In the genomic region with DNA sequence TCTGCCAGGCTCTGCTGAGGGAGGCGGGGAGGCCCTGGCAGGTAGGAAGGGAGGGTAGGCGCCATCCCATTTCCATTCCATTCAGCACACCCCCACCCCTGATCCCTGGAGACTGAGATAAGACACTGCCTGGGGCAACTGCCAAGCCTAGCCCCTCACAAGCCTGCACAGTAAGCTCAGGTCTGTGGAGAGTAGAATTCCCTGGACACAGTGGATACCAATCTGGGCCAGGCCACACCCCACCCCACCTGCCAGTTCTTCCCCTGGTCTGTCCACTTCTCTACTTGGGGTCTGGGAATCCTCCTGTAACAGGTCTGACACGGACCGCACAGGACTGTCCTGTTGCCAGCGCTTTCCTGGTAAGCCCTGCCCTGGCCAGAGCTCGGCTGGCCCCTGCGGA, we compare ENCODE assay signal across 13 mouse cellular contexts. TPM values are rescaled to one million over a fixed set of nuclear protein-coding genes. Genes with fewer than 3 reads are reported as not detected.
DNase-seq lines count a peak whose midpoint lies in the region; ATAC-seq lines count a peak whose summit lies in the region.
"Had no signal": no experiment of that assay in that cellular context is flagged by ENCODE, and none has a peak within 500 bp of the region (broad histone marks: within the 10 kb centered on the region; RNA-seq: fewer than 3 reads in every experiment).

No protein-coding gene starts in this region.

- H3K36me3 ChIP-seq in heart, embryonic 13.5 days, result peaks cover 46% of the 10 kb centered on the region
- H3K36me3 ChIP-seq in embryonic facial prominence, embryonic 13.5 days, result peaks cover 35% of the 10 kb centered on the region
- peaks cover 39% of the 10 kb centered on the region for H3K36me3 ChIP-seq in hindbrain, embryonic 13.5 days
- H3K36me3 ChIP-seq in midbrain, embryonic 16.5 days (ENCODE audit: control insufficient read depth, insufficient read depth, low read length), result peaks cover 26% of the 10 kb centered on the region

- ATAC-seq in heart, embryonic 13.5 days (ENCODE audit: extremely low read depth, insufficient number of reproducible peaks, low FRiP score, low TSS enrichment), result peak; percentile 11; the same call in 1 of the 2 replicates
- no peak for ATAC-seq in embryonic facial prominence, embryonic 13.5 days (ENCODE audit: insufficient number of reproducible peaks, insufficient read depth, low FRiP score, low TSS enrichment, low read depth)
- ATAC-seq in hindbrain, embryonic 13.5 days (ENCODE audit: low FRiP score), result no peak
- peak; percentile 9 for ATAC-seq in midbrain, embryonic 16.5 days
- ATAC-seq in activated CD4-positive, CD25-positive, alpha-beta regulatory T cell, adult 4 months, result no peak

- intact Hi-C loops in heart, postnatal 10 days (cut with DNase I), result no loop called here

- peak overlapping the region; percentile 66 for H3K27ac ChIP-seq in heart, embryonic 13.5 days (replicated peaks)
- no peak overlapping the region for H3K27ac ChIP-seq in embryonic facial prominence, embryonic 13.5 days
- H3K27ac ChIP-seq in hindbrain, embryonic 13.5 days, result no peak overlapping the region
- no peak overlapping the region; the same call in 1 of the 2 replicates for H3K27ac ChIP-seq in midbrain, embryonic 16.5 days (ENCODE audit: low read length)
- H3K27ac ChIP-seq: embryonic facial prominence, embryonic 15.5 days; liver, embryonic 15.5 days had no signal

- 32% methylated on average over 7 of the region's 7 CpGs for WGBS in heart, embryonic 13.5 days
- 53% methylated on average over 7 of the region's 7 CpGs for WGBS in embryonic facial prominence, embryonic 13.5 days
- WGBS in hindbrain, embryonic 13.5 days, result 46% methylated on average over 7 of the region's 7 CpGs
- 40% methylated on average over 7 of the region's 7 CpGs for WGBS in midbrain, embryonic 16.5 days

- peak overlapping the region; percentile 13 for H3K4me3 ChIP-seq in heart, embryonic 13.5 days
- H3K4me3 ChIP-seq in embryonic facial prominence, embryonic 13.5 days, result no peak overlapping the region
- H3K4me3 ChIP-seq in hindbrain, embryonic 13.5 days, result peak overlapping the region; percentile 61
- peak overlapping the region; percentile 72 for H3K4me3 ChIP-seq in midbrain, embryonic 16.5 days (ENCODE audit: low read depth, low read length)
- H3K4me3 ChIP-seq: liver, embryonic 15.5 days; myocyte had no signal

- H3K4me1 ChIP-seq in heart, embryonic 13.5 days, result peaks cover 70% of the 10 kb centered on the region
- peaks cover 41% of the 10 kb centered on the region for H3K4me1 ChIP-seq in embryonic facial prominence, embryonic 13.5 days
- peaks cover 59% of the 10 kb centered on the region for H3K4me1 ChIP-seq in hindbrain, embryonic 13.5 days (replicated peaks)
- peaks cover 25% of the 10 kb centered on the region for H3K4me1 ChIP-seq in midbrain, embryonic 16.5 days (ENCODE audit: control insufficient read depth, insufficient read depth, low read length)

- no peaks in the 10 kb centered on the region for H3K9me3 ChIP-seq in heart, embryonic 13.5 days
- H3K9me3 ChIP-seq in embryonic facial prominence, embryonic 13.5 days, result no peaks in the 10 kb centered on the region
- H3K9me3 ChIP-seq in hindbrain, embryonic 13.5 days, result no peaks in the 10 kb centered on the region
- no peaks in the 10 kb centered on the region for H3K9me3 ChIP-seq in midbrain, embryonic 16.5 days (replicated peaks; ENCODE audit: control insufficient read depth, low read length, poor library complexity, severe bottlenecking)
- H3K9me3 ChIP-seq: embryonic facial prominence, embryonic 15.5 days; liver, embryonic 15.5 days had no signal

- H3K27me3 ChIP-seq in heart, embryonic 13.5 days (replicated peaks), result no peaks in the 10 kb centered on the region
- no peaks in the 10 kb centered on the region for H3K27me3 ChIP-seq in embryonic facial prominence, embryonic 13.5 days
- H3K27me3 ChIP-seq in hindbrain, embryonic 13.5 days, result peaks cover 8% of the 10 kb centered on the region
- peaks cover 3% of the 10 kb centered on the region for H3K27me3 ChIP-seq in midbrain, embryonic 16.5 days (ENCODE audit: control insufficient read depth, insufficient read depth, low read depth, low read length)
- H3K27me3 ChIP-seq: embryonic facial prominence, embryonic 15.5 days had no signal

- H3K9ac ChIP-seq in heart, embryonic 13.5 days, result peak overlapping the region; percentile 75
- peak overlapping the region; percentile 40; the same call in 1 of the 2 replicates for H3K9ac ChIP-seq in embryonic facial prominence, embryonic 13.5 days
- H3K9ac ChIP-seq in hindbrain, embryonic 13.5 days, result peak overlapping the region; percentile 82
- H3K9ac ChIP-seq in midbrain, embryonic 16.5 days (ENCODE audit: low read depth, low read length), result peak overlapping the region; percentile 88
- H3K9ac ChIP-seq: embryonic facial prominence, embryonic 15.5 days; liver, embryonic 15.5 days had no signal

- H3K4me2 ChIP-seq in heart, embryonic 13.5 days, result peak overlapping the region; percentile 99
- H3K4me2 ChIP-seq in embryonic facial prominence, embryonic 13.5 days, result no peak overlapping the region
- H3K4me2 ChIP-seq in hindbrain, embryonic 13.5 days, result peak overlapping the region; percentile 86
- peak overlapping the region; percentile 84 for H3K4me2 ChIP-seq in midbrain, embryonic 16.5 days (ENCODE audit: low read length)
- H3K4me2 ChIP-seq: embryonic facial prominence, embryonic 15.5 days; liver, embryonic 15.5 days had no signal

- no peak for DNase-seq in heart, postnatal 10 days
- DNase-seq in kidney, postnatal 10 days, result no peak
- DNase-seq in layer of hippocampus, postnatal 36 days, result no peak
- DNase-seq: gastrocnemius, postnatal 14 days; spleen, adult 18-20 months had no signal

RNA-seq across cellular contexts. Expression of gene Dok4, which starts 7.0 kb away (rescaled TPM):
- polyA plus RNA-seq in heart, embryonic 13.5 days (2015; fragmentation: Nextera tagmentation; extraction: Ambion mirVana), result 35.5 and 38.2 TPM in 2 replicates
- 10 to 100 TPM; 34.2 to 44.2 TPM for total RNA-seq in heart, postnatal 10 days (2021)
- polyA plus RNA-seq in embryonic facial prominence, embryonic 13.5 days (2015; fragmentation: Nextera tagmentation; extraction: Ambion mirVana), result 23.2 and 23.7 TPM in 2 replicates
- polyA plus RNA-seq in hindbrain, embryonic 13.5 days (2015; fragmentation: Nextera tagmentation; extraction: Ambion mirVana), result 58.0 and 59.0 TPM in 2 replicates
- polyA plus RNA-seq in midbrain, embryonic 16.5 days (2015; fragmentation: Nextera tagmentation; extraction: Ambion mirVana), result 96.2 and 112 TPM in 2 replicates
- under 1 TPM; 0.17 to 0.36 TPM for polyA plus RNA-seq in activated CD4-positive, CD25-positive, alpha-beta regulatory T cell, adult 4 months (2017; shearing (Covaris generic))
- 10 to 100 TPM; 27.4 to 27.6 TPM for total RNA-seq in layer of hippocampus, postnatal 36 days (2021)

RNA-seq across cellular contexts. Expression of gene Polr2c, which starts 11.9 kb away (rescaled TPM):
- 107 and 129 TPM in 2 replicates for polyA plus RNA-seq in heart, embryonic 13.5 days (2015; fragmentation: Nextera tagmentation; extraction: Ambion mirVana)
- 10 to 100 TPM; 61.5 to 63.6 TPM for total RNA-seq in heart, postnatal 10 days (2021)
- polyA plus RNA-seq in embryonic facial prominence, embryonic 13.5 days (2015; fragmentation: Nextera tagmentation; extraction: Ambion mirVana), result 152 and 159 TPM in 2 replicates
- 119 and 136 TPM in 2 replicates for polyA plus RNA-seq in hindbrain, embryonic 13.5 days (2015; fragmentation: Nextera tagmentation; extraction: Ambion mirVana)
- polyA plus RNA-seq in midbrain, embryonic 16.5 days (2015; fragmentation: Nextera tagmentation; extraction: Ambion mirVana), result 111 and 112 TPM in 2 replicates
- polyA plus RNA-seq in activated CD4-positive, CD25-positive, alpha-beta regulatory T cell, adult 4 months (2017; shearing (Covaris generic)), result 100 to 1,000 TPM in 1 of 2 experiments, 10 to 100 TPM in 1; 89.2 to 117 TPM
- total RNA-seq in layer of hippocampus, postnatal 36 days (2021), result 10 to 100 TPM; 62.4 to 71.5 TPM

RNA-seq across cellular contexts. Expression of gene Ciapin1, which starts 31.0 kb away (rescaled TPM):
- polyA plus RNA-seq in heart, embryonic 13.5 days (2015; fragmentation: Nextera tagmentation; extraction: Ambion mirVana), result 90.9 and 98.2 TPM in 2 replicates
- total RNA-seq in heart, postnatal 10 days (2021), result 10 to 100 TPM; 74.8 to 87.7 TPM
- polyA plus RNA-seq in embryonic facial prominence, embryonic 13.5 days (2015; fragmentation: Nextera tagmentation; extraction: Ambion mirVana), result 109 and 123 TPM in 2 replicates
- 197 and 202 TPM in 2 replicates for polyA plus RNA-seq in hindbrain, embryonic 13.5 days (2015; fragmentation: Nextera tagmentation; extraction: Ambion mirVana)
- 188 and 194 TPM in 2 replicates for polyA plus RNA-seq in midbrain, embryonic 16.5 days (2015; fragmentation: Nextera tagmentation; extraction: Ambion mirVana)
- polyA plus RNA-seq in activated CD4-positive, CD25-positive, alpha-beta regulatory T cell, adult 4 months (2017; shearing (Covaris generic)), result 100 to 1,000 TPM in 1 of 2 experiments, 10 to 100 TPM in 1; 93.7 to 120 TPM
- 10 to 100 TPM; 71.9 to 73.9 TPM for total RNA-seq in layer of hippocampus, postnatal 36 days (2021)

RNA-seq across cellular contexts. Expression of gene Coq9, which starts 31.0 kb away (rescaled TPM):
- 133 and 142 TPM in 2 replicates for polyA plus RNA-seq in heart, embryonic 13.5 days (2015; fragmentation: Nextera tagmentation; extraction: Ambion mirVana)
- 100 to 1,000 TPM; 332 to 338 TPM for total RNA-seq in heart, postnatal 10 days (2021)
- 61.8 and 65.9 TPM in 2 replicates for polyA plus RNA-seq in embryonic facial prominence, embryonic 13.5 days (2015; fragmentation: Nextera tagmentation; extraction: Ambion mirVana)
- polyA plus RNA-seq in hindbrain, embryonic 13.5 days (2015; fragmentation: Nextera tagmentation; extraction: Ambion mirVana), result 55.4 and 59.1 TPM in 2 replicates
- polyA plus RNA-seq in midbrain, embryonic 16.5 days (2015; fragmentation: Nextera tagmentation; extraction: Ambion mirVana), result 53.5 and 61.2 TPM in 2 replicates
- polyA plus RNA-seq in activated CD4-positive, CD25-positive, alpha-beta regulatory T cell, adult 4 months (2017; shearing (Covaris generic)), result 10 to 100 TPM; 34.1 to 40.2 TPM
- total RNA-seq in layer of hippocampus, postnatal 36 days (2021), result 10 to 100 TPM; 84.8 to 86.5 TPM

RNA-seq across cellular contexts. Expression of gene Ccdc102a, which starts 48.8 kb away (rescaled TPM):
- polyA plus RNA-seq in heart, embryonic 13.5 days (2015; fragmentation: Nextera tagmentation; extraction: Ambion mirVana), result 18.2 and 18.7 TPM in 2 replicates
- total RNA-seq in heart, postnatal 10 days (2021), result 10 to 100 TPM; 15.3 to 16.0 TPM
- 38.0 and 40.7 TPM in 2 replicates for polyA plus RNA-seq in embryonic facial prominence, embryonic 13.5 days (2015; fragmentation: Nextera tagmentation; extraction: Ambion mirVana)
- 6.3 and 7.8 TPM in 2 replicates for polyA plus RNA-seq in hindbrain, embryonic 13.5 days (2015; fragmentation: Nextera tagmentation; extraction: Ambion mirVana)
- polyA plus RNA-seq in midbrain, embryonic 16.5 days (2015; fragmentation: Nextera tagmentation; extraction: Ambion mirVana), result 3.4 and 3.8 TPM in 2 replicates
- under 1 TPM; 0.20 to 0.57 TPM for polyA plus RNA-seq in activated CD4-positive, CD25-positive, alpha-beta regulatory T cell, adult 4 months (2017; shearing (Covaris generic))
- 1 to 10 TPM; 1.1 to 2.1 TPM for total RNA-seq in layer of hippocampus, postnatal 36 days (2021)

Comparison
In these comparisons a context has a peak if more than half of its experiments do, and no peak if none do; other contexts are left out.
1. ATAC-seq: peak in heart, embryonic 13.5 days (single experiment) and midbrain, embryonic 16.5 days (single experiment); none in embryonic facial prominence, embryonic 13.5 days (single experiment), hindbrain, embryonic 13.5 days (single experiment) and activated CD4-positive, CD25-positive, alpha-beta regulatory T cell, adult 4 months (single experiment).
2. RNA of gene Dok4, which starts 7.0 kb away (polyA plus RNA-seq): 96.2 to 112 TPM in midbrain, embryonic 16.5 days, 58.0 to 59.0 TPM in hindbrain, embryonic 13.5 days, 35.5 to 38.2 TPM in heart, embryonic 13.5 days and 23.2 to 23.7 TPM in embryonic facial prominence, embryonic 13.5 days; 0.17 to 0.36 TPM in activated CD4-positive, CD25-positive, alpha-beta regulatory T cell, adult 4 months; every median in the first group is over 10 times any median in the second.
3. Peak in every context shown above with its lines, with median percentiles within 50 percentile points of each other: H3K9ac ChIP-seq.